Mouse (Mus musculus) lung, postnatal 4 days (tissue): Measurements from ENCODE around the gene St6galnac4.

Experiments used
- DNase-seq, 2 experiments: peaks; one replicate each; pipeline ENCODE4 v3.0.0; 2021

Gene St6galnac4

DNA sequence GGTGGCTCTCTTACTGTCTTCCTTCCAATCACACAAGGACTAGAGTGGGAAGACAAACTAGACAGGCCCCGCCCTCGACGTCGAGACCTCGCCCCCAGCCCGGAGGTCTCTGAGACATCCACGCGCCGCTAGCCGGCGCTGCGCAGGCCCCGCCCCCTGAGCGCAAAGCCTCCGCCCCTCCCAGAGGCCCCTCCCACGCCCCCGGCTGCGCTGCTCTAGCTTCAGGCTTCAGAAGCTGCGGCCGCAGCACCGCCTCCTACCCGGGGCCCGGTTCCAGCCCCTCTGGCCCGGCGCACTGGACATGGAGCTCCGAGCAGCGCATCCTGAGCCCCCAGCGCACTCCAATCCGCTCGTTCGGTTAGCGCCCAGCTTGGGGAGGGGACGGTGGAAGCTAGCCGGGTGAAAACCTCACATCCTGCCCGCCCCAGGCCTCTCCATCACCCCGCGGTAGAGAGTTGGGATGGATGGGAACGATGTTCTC is at the start of gene St6galnac4:
TSS of gene St6galnac4 (plus strand) at position 225 of the 481 bp plus-strand sequence.
- peak; percentile 94 to 95 for DNase-seq

DNA sequence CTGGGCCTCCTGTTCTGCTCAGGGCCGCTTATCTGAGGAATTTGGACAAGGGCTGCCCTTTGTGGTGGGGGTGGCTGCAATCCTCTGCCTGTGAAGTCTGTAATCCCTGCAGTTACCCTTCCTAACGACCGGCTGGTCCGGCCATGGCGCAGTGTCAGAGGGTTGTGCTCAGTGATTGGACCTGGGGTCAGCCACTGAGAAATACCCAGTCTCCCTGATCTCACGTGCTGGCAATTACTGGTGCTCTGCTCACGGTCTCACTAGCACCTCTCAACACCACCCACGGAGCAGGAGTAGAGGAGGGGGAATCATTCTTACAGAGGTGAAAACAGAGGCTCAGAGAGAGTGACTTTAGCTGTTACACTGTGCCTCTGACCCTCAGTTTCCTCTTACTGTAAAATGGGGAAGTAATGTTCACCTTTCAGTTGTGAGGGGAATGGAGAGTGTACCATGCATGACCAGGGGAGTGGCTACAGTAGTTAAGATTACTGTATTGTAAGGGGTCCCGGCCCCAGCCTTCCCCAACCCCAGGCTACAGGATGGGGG is 49.5 kb upstream of the St6galnac4 start:
- peak; percentile 42 to 53 for DNase-seq

DNA sequence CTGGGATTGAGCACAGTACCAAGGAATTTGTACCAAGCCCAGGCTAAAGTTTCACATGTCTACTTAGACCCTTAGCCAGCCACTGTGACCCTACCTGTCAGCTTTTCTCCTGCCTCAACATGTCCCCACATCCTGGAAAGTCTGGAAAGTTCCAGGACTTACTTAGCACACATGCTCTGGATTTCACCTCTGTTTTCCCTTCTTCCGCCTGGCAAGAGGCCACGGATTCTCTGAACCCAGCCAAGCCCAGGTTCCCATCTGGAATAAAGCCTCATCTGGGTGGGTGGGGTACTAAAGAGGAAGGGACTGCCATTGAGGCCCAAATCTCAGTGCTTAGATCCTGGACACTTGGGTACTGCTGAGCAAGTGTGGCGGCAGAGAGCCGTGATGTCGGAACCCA is 49.0 kb upstream of the St6galnac4 start:
- DNase-seq, result no peak

DNA sequence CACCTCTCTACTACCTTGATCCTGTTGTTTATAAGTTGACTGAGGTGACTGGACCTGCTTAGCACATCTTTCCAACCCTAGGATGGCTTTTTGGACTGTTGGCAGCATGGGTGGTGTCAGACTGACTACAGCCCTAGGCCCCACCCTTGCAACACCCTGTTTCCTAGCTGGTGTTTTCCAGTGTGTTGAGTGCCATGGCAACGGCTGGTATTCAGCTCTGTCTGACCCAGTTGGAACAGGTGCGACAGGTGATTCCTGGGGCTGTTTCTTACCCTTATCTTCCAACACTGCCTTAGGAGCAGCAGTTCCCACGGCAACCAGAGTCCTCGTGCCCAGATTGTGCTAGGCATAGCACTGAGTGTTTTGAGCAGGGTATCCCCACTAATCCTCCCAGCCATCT is 48.4 kb upstream of the St6galnac4 start:
- peak; percentile 19 to 36 for DNase-seq

DNA sequence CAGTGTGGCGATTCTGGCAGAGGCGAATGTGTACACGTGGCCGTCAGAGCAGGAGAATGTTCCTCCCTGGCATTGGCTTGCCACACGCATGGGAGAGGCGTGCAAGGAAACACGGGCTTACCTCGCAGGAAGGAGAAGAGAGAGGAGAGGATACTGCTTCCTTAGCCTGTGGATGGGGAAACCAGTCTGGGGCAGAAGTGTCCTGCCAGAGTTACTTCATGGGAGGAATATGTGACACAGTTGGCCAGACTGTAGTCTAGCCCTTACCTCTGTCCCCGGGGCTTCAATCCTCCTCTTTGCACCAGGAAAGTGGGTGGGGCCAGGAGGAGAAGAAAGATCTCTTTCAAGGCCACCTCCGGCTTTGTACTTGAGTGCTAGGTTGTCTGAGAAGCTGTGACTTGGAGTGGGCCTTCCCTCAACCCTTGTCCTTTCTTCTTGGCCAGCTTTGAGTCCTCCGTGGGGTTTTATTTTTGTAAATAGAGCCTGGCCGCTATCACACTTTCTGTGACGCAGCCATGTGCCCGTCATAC is 47.4 kb upstream of the St6galnac4 start:
- DNase-seq, result no peak

DNA sequence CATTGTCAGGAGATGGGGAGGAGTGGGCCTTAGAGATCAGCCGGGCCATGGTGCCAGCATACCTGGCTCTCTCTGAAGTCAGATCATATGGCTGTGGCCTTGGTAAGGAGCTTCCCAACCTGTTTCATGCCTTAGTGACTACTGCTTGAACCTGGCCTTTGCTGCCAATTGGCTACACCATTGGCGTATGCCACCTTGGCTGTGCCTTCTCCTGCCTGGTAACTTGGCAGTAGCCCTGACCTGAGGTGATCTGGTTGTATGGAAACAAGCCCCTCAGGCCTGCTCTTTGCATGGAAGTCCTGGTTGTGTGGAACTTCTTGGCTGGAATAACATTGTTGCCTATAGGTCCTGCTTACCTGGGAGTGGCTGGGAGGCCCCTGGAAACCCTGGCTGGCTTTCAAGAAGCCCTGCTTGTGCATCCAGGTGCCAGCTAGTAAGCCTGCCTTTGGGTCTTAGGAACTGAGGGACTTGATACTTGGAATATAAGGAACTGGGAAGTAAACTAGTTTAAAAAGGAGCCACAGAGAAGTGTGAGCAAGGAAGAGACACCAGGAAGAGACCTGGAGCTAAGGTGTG is 45.5 kb upstream of the St6galnac4 start:
- DNase-seq, result no peak

DNA sequence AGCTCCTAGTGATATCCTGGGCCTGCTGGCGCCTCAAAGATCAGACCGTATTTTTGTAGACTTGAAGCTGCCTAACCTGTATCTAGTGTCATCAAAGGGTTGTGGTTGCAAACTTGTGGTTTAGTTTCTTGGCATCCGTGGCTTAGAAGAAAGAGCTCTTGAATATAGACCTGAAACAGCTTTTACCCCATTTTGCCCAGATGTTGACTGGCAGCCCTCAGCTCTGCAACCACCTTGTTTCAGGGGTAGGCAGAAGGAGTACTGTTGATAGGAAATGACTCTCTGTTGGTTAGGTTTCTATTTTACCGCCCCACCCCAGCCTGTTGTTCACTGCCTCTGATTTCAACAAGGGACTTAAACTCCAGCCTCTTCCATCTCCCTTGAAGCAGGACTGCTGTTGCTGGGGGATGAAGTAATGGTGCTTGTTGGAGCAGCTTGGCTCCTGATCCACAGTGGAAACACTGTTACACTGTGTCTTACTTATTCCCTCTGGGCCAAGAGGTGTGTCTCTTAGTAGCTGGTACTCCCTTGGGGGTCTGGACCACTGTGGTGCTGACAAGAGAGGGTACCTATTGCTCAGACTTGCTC is 44.8 kb upstream of the St6galnac4 start:
- DNase-seq, result no peak

DNA sequence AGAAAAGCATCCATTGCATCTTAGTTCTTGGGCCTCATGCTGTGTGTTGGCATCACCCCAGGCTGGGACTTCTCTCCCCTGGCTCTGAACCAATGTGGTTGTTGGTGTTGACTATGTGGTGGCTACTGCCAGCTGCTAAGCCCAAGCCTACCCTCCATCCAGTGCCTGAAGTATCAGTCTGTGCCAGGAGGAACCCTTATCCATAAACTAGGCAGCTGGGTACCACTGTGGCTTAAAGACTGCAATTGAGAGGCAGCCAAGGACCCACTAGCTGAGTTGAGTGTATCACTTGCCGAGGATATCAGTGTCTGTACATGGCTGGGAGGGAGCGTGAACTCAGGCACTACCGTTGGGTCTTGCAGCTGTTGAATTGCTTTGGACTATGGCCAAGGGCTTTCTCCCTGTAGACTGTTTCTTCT is 43.9 kb upstream of the St6galnac4 start:
- no peak for DNase-seq

DNA sequence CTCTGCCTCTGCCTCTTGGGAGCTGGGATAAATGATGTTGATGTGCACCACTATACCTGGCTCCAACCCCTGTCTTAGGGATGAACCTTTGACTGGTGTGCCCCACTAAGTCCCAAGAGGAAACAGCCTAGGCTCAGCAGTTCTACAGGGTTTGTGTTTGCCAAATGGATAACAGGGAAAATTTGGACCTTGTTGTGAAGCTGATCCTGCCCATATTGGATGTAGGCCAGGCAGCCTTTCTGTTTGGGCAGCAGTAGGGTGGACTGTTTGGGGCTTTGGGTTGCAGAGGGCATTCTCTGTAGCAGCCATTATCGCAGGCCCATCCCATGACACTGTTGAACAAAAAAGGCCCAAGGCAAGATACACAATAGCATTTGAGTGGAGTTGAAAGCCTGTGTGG is 39.9 kb upstream of the St6galnac4 start:
- no peak for DNase-seq

DNA sequence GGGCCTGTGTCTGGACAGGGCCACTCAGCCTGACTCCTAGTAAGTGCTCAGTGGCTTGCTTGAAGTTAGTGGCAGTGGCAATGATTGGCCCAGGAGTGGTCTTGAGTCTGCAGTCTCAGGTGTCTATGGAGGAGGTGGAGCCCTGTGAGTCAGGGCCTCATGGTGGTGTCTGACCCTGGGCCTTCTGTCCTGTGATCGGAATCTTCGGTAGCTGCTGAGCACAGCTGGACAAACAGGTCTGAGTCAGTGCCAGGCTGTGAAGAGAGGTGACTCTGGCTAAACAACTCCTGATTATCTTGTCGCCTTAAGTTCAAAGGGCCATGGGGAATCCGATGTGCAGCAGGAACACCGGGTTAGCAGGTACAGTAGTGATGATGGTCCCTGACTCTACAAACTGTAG is 39.5 kb upstream of the St6galnac4 start:
- DNase-seq, result no peak

DNA sequence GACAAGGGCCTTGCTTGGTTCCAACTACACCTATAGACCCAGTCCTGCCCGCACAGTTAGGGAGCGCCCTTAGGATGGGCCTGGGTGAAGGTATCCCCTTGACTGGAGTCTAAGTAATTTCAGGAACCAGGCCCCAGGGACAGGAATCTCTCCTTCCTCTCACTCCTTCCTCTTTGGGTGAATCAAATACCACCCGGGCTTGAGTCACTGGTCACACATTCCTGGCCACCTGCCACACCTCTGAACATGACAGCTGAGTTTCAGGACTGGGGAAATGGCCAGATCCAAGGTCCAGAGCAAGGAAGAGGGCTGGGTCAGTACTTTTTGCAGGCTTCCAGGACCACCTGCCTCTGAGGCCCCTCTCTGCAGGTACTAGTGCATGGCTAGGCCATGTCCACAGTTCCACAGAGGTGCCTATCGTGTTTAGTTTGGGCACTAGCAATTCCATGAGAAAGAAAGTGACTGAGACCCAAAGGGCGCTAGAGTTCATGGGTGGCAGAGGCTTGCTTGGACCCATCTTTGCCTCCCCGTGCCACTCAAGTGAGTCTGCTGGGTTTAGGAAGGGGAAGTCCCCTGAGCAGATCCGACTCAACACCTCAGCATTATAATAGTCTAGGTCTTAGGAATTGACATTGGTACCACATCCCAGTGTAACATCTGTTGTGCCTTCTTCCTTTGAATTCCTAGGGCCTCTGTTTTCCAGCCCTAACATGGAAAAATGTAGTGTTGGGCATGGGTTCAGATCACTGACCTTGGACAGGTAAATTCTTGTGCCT is 38.7 kb upstream of the St6galnac4 start:
- DNase-seq, result peak in 1 of 2 experiments; percentile 40

DNA sequence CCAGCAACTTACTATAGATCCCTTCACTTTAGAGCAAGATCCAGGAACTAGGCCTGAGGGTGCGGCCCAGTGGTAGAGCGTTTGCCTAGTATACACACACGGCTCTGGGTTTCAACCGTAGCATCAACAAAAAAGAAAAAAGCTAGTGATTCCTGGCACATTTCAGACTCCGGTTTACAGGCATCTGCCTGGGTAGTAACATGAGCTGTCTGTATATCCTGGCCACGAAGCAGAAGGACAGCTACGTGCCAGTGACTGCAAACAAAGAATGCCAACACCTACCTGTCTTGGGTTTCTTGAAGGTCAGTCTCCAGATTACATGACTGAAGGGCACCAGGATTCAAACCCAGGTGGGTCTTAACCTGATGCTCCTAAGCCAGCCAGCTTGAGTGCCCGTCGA is 37.7 kb upstream of the St6galnac4 start:
- DNase-seq, result no peak

DNA sequence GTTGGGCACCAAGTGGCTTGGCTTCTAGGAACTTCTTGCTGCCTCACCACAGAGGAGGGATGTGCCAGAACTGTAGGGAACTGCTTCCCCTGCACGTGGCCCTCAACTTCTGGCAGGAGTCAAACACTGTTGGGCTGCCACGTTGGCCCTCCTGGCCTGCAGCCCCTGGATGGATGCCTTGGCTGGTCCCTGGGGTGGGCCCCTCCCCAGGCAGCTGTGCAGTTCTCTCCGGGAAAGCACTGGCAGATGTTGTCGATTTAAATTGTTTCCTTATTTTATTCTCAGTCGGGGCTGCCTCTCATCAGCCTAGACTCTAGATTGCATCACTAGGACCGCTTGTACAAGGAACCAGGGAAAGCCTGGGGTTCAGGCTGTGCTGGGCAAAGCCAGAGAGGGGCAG is 37.1 kb upstream of the St6galnac4 start:
- peak; percentile 40 to 77 for DNase-seq

DNA sequence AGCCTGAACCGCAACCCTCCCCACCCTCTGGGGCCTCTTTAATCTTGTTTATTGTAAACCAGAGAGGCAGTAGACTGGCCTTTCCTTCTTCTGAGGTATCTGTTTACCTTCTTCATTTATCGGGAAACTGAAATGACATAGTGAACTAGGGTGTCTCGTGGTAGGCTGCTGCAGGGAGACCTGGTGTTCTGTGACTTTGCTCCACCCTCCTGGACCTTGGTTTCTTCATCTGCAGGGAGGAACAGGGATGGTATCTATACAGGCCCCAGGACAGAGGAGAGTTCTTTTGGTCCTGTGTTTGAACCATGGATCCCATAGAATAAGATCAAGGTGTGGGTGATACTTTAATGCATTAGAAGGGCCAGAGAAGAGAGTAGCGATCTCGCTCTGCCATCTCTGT is 35.7 kb upstream of the St6galnac4 start:
- DNase-seq, result no peak

DNA sequence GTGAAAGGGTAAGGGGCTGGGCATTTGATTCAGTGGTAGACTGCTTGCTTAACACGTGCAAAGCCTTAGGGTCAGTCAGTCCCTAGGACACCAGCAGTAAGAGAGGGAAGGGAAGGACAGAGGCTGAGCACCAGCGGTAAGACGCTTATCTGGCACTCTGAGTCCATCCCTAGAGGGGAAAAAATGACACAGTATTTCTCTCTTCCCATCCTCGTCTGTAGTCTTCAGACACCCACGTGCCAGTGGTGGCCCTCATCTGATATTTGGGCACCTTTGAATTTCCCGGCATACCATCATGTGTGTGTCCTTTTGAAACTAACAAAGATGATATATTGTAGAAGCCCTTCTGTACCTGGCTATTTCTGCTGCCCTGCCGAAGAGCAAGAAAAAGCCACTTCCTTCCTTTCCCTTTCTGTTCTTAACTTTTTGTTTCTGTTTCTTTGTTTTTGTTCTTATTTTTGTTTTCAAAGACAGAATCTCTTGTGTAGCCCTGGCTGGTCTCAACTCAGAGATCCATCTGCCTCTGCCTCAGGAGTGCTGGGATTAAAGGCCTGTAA is 33.2 kb upstream of the St6galnac4 start:
- no peak for DNase-seq

DNA sequence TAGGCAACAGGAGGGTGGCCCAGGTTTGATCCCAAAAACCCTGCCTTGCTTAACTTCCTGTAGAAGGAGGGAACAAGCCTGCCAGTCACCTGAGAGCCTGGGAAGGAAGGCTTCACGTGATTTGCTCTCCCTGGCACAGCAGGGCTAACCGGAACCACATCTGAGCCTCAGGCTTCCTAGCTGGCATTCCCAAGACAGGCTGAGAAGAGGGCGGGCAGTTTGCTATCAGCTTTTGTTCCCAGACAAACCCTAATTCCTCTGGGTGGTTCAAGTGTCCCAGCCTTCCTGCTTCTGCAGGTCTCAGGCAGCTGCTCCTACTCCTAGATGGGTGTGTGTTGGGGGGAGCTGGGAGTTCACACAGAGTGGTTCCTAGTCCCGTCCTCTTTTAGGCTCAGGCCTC is 31.4 kb upstream of the St6galnac4 start:
- peak; percentile 34 to 64 for DNase-seq

DNA sequence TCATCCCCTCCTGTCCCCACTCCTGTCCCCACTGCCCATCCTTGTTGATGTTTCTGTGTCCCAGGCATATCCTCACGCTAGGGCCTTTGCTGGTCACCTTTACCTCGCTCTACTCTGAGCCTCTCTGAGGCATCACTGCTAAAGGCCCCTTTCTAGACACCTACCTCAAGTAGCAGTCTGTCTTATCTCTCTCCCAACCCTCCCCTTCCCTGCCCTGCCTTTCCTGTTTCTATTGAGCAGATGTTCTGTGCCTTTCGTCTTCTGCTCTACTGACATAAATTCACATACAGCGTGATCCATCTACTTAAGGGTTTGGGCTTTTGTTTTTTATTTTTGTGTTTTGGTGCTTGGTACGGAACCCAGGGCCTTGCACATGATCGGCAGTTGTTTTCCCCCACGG is 30.9 kb upstream of the St6galnac4 start:
- no peak for DNase-seq

DNA sequence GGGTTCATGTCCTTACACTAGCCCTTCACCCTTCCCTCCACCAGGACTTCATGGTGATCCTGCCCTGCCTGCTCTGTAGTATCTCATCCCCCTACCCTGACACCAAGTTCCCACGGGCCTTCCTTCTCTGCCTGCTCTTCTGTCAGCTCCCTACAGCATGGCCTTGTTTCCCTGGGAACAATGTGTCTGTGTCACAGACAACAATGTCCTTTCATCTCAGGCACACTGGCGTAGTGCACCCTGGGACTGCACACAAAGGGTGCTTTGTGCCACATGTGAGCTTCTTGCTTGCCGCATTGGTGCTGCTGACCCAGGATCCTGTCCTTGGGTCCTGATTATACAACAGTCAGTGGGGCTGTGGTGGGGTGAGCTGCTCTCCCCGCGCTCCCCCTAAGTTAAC is 27.3 kb upstream of the St6galnac4 start:
- DNase-seq, result no peak

DNA sequence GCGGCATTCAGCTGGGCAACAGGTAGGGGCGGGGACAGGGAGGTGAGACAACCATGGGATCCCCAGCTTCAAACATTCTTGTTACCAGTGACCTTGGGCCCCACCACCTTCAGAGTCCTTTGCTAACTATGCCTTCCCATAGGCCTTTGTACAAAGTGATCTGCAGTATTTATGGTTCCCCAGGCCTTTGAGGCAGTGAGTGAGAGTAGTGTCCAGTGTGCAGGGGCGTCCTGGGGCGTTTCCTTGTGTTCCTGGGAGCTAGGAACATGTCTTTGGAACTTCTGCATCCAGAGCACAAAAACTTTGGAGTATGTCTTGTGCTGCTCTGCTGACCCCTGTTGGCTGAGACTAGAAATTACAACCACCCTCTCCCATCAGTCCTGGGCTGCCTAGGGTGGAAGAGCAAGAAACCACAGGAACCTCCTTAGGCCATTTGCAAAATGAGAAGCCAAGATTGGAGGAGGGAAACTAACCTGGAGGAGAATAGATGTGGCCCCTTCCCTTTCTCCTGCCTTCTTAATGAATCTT is 20.3 kb upstream of the St6galnac4 start:
- DNase-seq, result peak; percentile 59 to 81

DNA sequence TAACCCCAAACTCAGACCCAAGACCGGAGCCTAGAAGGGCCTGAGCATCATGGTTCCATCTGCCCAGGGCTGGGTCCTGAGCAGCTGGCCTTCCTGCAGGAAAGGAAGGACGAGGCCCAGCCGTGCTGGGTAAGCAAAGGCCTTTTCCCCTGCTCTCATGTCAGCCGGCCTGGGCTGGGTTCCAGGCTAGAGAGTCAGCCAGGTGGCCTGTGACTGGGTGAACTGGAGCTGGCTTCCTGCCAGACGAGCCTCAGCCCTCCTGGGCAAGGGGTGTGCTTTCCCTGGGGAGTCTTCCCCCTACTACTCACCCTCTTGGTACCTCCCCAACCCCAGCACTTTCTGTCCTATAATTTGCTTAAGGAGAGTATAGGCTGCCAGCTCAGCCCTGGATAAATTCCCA is 18.7 kb upstream of the St6galnac4 start:
- peak in 1 of 2 experiments; percentile 54 for DNase-seq

DNA sequence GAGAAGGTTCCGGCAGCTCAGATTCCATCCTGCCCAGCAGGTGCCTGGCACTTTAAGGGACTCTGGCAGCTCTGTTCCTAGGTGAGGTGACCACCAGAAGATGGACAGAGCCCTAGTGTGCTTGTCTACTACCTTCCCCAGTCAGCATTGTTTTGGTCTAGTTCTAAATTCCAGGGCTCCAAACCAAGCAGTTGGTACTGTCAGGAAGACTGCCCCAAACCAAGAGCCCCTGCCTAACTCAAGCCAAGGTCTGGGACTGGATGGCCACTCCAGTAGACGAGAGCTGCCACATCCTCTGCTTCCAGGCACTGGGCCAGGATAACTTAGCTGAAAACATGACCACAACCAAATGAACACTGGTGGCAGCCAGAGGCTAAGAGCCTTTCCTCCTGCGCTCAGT is 18.0 kb upstream of the St6galnac4 start:
- no peak for DNase-seq

DNA sequence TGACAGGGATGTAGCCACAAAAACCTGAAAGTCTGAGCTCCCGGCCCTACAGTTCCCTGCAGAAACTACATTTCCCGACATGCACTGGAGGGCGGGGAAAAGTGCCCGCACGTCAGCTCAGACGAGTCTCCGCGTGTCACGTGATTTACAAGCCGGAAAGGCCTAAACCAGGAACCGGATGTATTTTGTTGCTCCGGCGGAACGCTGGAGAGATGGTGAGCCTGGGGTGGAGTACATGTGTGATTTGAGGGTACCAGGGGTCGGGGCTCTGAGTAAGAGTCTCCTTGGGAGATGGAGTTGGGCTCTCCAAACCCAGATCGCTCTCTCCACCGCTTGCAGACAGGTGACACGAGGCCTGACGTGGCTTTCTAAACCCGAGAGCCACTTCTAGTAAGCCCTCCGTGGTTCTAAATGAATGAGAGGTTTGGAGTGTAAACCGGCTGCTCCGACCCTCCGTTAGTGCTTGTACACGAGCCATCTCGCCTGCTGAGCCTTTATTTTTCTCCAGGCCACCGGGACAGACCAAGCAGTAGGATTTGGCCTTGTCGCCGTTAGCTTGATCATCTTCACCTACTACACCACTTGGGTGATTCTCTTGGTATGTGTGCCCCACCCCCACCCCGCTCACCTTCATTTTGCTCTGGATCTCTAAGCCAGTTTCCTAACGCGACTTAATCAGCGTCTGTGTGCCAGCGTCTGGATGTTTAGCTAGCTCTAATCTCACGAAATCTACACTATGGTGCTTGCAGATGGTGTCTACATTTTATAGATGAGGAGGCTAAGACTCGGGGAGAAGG is 16.0 kb upstream of the St6galnac4 start, which contains the start of gene Dpm2:
TSS of gene Dpm2 (plus strand) at position 161 of the 797 bp plus-strand sequence.
- peak; percentile 91 to 93 for DNase-seq
